Mouse (Mus musculus) G1E (cell line): ENCODE measurements around the gene Atp1b1.

ENCODE experiments used
- CTCF ChIP-seq: IDR thresholded peaks from 2 replicates; pipeline ENCODE4 v1.5.1; 2012; ENCODE audit warnings: low read depth, low read length, inconsistent platforms, mixed read lengths
- GATA1 ChIP-seq: IDR thresholded peaks from 2 replicates; pipeline ENCODE4 v1.6.1; 2012; ENCODE audit warnings: borderline replicate concordance, low read length, inconsistent platforms, mixed read lengths
- POLR2AphosphoS5 ChIP-seq: IDR thresholded peaks from 2 replicates; pipeline ENCODE4 v1.6.1; 2012; ENCODE audit warnings: low read depth, low read length, inconsistent platforms; ENCODE audit not compliant: insufficient replicate concordance
- TAL1 ChIP-seq: conservative IDR thresholded peaks from 2 replicates; pipeline ENCODE4 v1.6.1; 2012; ENCODE audit warnings: low read depth, low read length, inconsistent platforms, mixed read lengths

DNA sequence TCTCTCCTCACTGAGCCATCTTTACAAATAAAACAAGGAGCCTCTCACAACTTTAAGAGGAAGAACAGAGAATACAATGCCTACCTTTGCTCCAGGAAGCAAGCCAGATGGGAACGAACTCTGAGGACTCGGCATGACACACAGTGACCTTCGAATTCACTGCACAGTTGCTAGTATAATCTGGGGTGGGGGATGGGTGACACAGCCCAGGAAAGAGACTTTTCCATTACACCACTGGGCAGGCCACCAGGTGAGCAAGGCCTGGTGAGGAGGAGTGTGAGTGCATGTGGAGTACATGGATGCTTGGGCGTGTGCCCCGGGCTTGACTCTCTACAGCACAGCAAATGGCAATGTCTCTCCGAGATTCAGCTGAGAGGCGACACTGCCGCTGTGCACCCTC is 8.5 kb downstream of the Atp1b1 start:
- TF ChIP-seq CTCF: no peak
- no peak for TF ChIP-seq GATA1
- no peak for TF ChIP-seq TAL1
- TF ChIP-seq POLR2AphosphoS5: no peak
